ENCODE assay signal across 8 mouse cellular contexts in the genomic region with DNA sequence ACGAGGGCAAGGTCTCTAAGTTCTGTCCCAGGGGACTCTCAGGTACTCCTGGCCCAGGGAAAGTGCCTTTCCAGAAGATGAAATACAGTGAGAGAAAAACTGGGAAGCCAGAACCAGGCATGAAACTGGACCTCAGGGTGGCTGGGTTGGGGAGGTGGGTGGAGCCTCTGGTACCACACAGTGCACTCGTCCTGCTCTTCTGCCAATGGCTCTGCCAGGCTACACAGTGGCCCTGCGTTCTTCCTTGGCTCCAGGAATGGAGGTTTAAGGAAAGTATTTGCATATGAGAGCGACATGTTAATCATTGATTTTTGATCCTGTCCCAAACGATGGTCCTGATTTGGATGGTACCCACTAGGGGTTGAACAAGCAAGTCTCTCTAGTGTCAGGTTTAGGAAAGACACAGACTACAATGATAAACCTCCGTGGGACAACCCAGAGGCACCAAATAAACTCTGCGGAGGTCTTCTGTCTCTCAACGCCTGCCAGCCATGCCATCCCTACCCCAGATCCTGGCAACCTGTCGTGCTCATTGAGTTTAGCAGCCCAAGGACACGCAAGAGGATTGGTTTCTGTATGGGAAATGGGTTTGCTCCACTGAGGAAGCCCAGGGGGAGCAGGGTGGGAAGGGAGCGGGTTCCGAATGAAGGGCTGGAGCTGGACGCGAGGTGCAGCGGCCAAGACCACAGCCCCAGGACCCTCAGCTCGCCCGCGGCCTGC. TPM values are rescaled to one million over a fixed set of nuclear protein-coding genes. Genes with fewer than 3 reads are reported as not detected.
DNase-seq lines count a peak whose midpoint lies in the region; ATAC-seq and TF ChIP-seq lines count a peak whose summit lies in the region.

No protein-coding gene starts in this region.

- WGBS in lung, embryonic 14.5 days, result 17% methylated on average over 18 of the region's 18 CpGs
- WGBS in forebrain, embryonic 12.5 days, result 13% methylated on average over 18 of the region's 18 CpGs
- WGBS in liver, embryonic 11.5 days, result 17% methylated on average over 18 of the region's 18 CpGs

- peak overlapping the region; percentile 62 for H3K4me2 ChIP-seq in lung, embryonic 14.5 days
- peak overlapping the region; percentile 75 for H3K4me2 ChIP-seq in forebrain, embryonic 12.5 days
- peak overlapping the region; percentile 90 for H3K4me2 ChIP-seq in liver, embryonic 11.5 days

- H3K4me3 ChIP-seq in lung, embryonic 14.5 days (ENCODE audit: low read depth, low read length), result peak overlapping the region; percentile 75
- H3K4me3 ChIP-seq in brown adipose tissue, adult 24 weeks (ENCODE audit: insufficient read depth, low read depth, low read length), result peak overlapping the region; percentile 91
- H3K4me3 ChIP-seq in forebrain, embryonic 12.5 days (replicated peaks), result peak overlapping the region; percentile 91
- H3K4me3 ChIP-seq in liver, embryonic 11.5 days (ENCODE audit: low read depth, low read length), result peak overlapping the region; percentile 88

- no peaks in the 10 kb centered on the region for H3K36me3 ChIP-seq in lung, embryonic 14.5 days (ENCODE audit: insufficient read depth)
- H3K36me3 ChIP-seq in forebrain, embryonic 12.5 days (replicated peaks), result no peaks in the 10 kb centered on the region
- no peaks in the 10 kb centered on the region for H3K36me3 ChIP-seq in liver, embryonic 11.5 days (ENCODE audit: control insufficient read depth, insufficient read depth, low read length)

- H3K27me3 ChIP-seq in lung, embryonic 14.5 days (ENCODE audit: insufficient read depth, low read length), result no peaks in the 10 kb centered on the region
- peaks cover 7% of the 10 kb centered on the region; the same call in 1 of the 2 replicates for H3K27me3 ChIP-seq in forebrain, embryonic 12.5 days
- peaks cover 3% of the 10 kb centered on the region; the same call in 1 of the 2 replicates for H3K27me3 ChIP-seq in liver, embryonic 11.5 days (replicated peaks; ENCODE audit: control insufficient read depth, insufficient read depth, low read length)

- H3K27ac ChIP-seq in lung, embryonic 14.5 days (ENCODE audit: low read depth), result no peak overlapping the region
- H3K27ac ChIP-seq in brown adipose tissue, adult 24 weeks (replicated peaks; ENCODE audit: low read depth, low read length), result peak overlapping the region; percentile 17; the same call in 1 of the 2 replicates
- H3K27ac ChIP-seq in forebrain, embryonic 12.5 days, result peak overlapping the region; percentile 95
- H3K27ac ChIP-seq in liver, embryonic 11.5 days (ENCODE audit: low read depth, low read length), result no peak overlapping the region

- 0 out of 2 replicates have a peak, but pooled peaks cover 5% of the 10 kb centered on the region for H3K4me1 ChIP-seq in lung, embryonic 14.5 days (ENCODE audit: insufficient read depth)
- H3K4me1 ChIP-seq in brown adipose tissue, adult 24 weeks (ENCODE audit: control insufficient read depth, insufficient read depth, insufficient read length, low read length), result peaks cover 3% of the 10 kb centered on the region; the same call in 1 of the 2 replicates
- H3K4me1 ChIP-seq in forebrain, embryonic 12.5 days, result peaks cover 20% of the 10 kb centered on the region
- peaks cover 17% of the 10 kb centered on the region for H3K4me1 ChIP-seq in liver, embryonic 11.5 days (replicated peaks; ENCODE audit: control insufficient read depth, insufficient read depth, low read length)

- ATAC-seq in lung, embryonic 14.5 days (ENCODE audit: insufficient read depth), result peak; percentile 6; the same call in 1 of the 2 replicates
- ATAC-seq in forebrain, embryonic 12.5 days (ENCODE audit: low FRiP score), result no peak
- peak; percentile 8; the same call in 1 of the 2 replicates for ATAC-seq in liver, embryonic 11.5 days (replicated peaks; ENCODE audit: low FRiP score)
- ATAC-seq in CD4-positive, CD25-positive, alpha-beta regulatory T cell, adult 4 months, result no peak

- no peak for TF ChIP-seq CTCF in lung, embryonic 14.5 days (IDR thresholded peaks at IDR 0.05; ENCODE audit: low read depth)

- H3K9ac ChIP-seq in lung, embryonic 14.5 days, result peak overlapping the region; percentile 82
- peak overlapping the region; percentile 89 for H3K9ac ChIP-seq in forebrain, embryonic 12.5 days
- H3K9ac ChIP-seq in liver, embryonic 11.5 days (ENCODE audit: low read depth, low read length), result peak overlapping the region; percentile 86

- peak; percentile 8 for DNase-seq in lung, embryonic 14.5 days
- DNase-seq in lung, postnatal 10 days, result no peak
- no peak for DNase-seq in liver, embryonic 11.5 days (ENCODE audit: low spot score)
- no peak for DNase-seq in left cerebral cortex, adult 11 months (ENCODE audit: low spot score)
- no peak for DNase-seq in MN1 (ENCODE audit: low spot score)

- no peaks in the 10 kb centered on the region for H3K9me3 ChIP-seq in lung, embryonic 14.5 days (ENCODE audit: low read depth, low read length)
- no peaks in the 10 kb centered on the region for H3K9me3 ChIP-seq in forebrain, embryonic 12.5 days
- no peaks in the 10 kb centered on the region for H3K9me3 ChIP-seq in liver, embryonic 11.5 days (ENCODE audit: control insufficient read depth, low read length)

RNA-seq across cellular contexts. Expression of gene Plcl2, which starts 1.0 kb away (rescaled TPM):
- 4.8 and 5.6 TPM in 2 replicates for polyA plus RNA-seq in lung, embryonic 14.5 days (2014; fragmentation: Nextera tagmentation; extraction: Ambion mirVana)
- 1.4 and 1.5 TPM in 2 replicates for polyA plus RNA-seq in brown adipose tissue, adult 24 weeks (2012; ENCODE audit: insufficient read depth, insufficient read length, missing spikeins)
- polyA plus RNA-seq in forebrain, embryonic 12.5 days (2016; fragmentation: Nextera tagmentation; extraction: Ambion mirVana), result 8.3 and 9.4 TPM in 2 replicates
- 3.2 and 3.4 TPM in 2 replicates for polyA plus RNA-seq in liver, embryonic 11.5 days (2014; fragmentation: Nextera tagmentation; extraction: Ambion mirVana)
- polyA plus RNA-seq in CD4-positive, CD25-positive, alpha-beta regulatory T cell, adult 4 months (2017; shearing (Covaris generic)), result 1 to 10 TPM; 5.4 to 8.6 TPM

Comparison
In these comparisons a context has a peak if more than half of its experiments do, and no peak if none do; other contexts are left out.
1. ATAC-seq: peak in lung, embryonic 14.5 days (single experiment) and liver, embryonic 11.5 days (single experiment); none in forebrain, embryonic 12.5 days (single experiment) and CD4-positive, CD25-positive, alpha-beta regulatory T cell, adult 4 months (single experiment).
2. H3K27ac ChIP-seq: peak in brown adipose tissue, adult 24 weeks (single experiment) and forebrain, embryonic 12.5 days (single experiment); none in lung, embryonic 14.5 days (single experiment) and liver, embryonic 11.5 days (single experiment).
3. Peak in every context shown above with its lines, with median percentiles within 50 percentile points of each other: H3K4me2 ChIP-seq, H3K4me3 ChIP-seq and H3K9ac ChIP-seq.